Mouse (Mus musculus) cerebellum, adult 18-20 months (tissue): ENCODE data around the gene Mpnd.
"Not testable (repeated sequence)": the region's sequence is repeated elsewhere in the genome, so short reads cannot be mapped to it uniquely, and the experiment has no call there.

Experiments
- DNase-seq, 2 experiments: peaks; one replicate each; pipeline ENCODE4 v3.0.0; 2021

The Mpnd gene

DNA sequence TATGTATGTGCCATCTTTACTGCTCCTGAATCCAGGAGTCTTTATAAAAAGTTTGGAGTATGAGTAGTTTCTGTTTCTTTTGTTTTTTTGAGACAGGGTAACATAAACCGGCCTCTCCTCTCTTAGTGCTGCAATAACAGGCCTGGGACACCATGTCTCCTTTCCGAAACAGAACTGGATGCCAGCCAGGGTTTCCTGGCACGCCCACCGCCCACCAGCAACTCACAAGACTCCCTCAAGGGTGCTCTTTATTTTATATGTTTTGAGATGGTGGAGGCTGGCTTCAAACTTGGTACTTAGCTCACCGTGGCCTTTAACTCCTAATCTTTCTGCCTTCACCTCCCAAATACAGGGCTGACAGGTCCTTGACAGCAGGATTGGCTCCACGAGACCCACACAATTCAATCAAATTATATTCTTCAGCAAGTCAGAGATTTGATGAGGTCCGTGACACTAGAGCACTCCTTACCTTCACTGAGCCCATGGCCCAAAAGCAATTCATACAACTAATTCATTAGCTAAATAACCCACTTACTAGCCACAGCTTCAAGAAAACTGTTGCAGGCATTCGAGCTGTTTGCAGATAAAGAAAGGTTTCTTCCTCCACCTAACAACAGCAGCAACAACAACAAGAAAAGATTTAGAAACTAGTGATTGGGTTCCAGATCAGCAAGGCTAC lies 33.2 kb downstream of the Mpnd start:
- DNase-seq, result peak in 1 of 2 experiments; percentile 39

- DNase-seq, result peak in 1 of 2 experiments; percentile 5
These were observed 33.8 kb downstream of the Mpnd start for GRCm38 (mm10) chr17:56039345-56039744.

DNA sequence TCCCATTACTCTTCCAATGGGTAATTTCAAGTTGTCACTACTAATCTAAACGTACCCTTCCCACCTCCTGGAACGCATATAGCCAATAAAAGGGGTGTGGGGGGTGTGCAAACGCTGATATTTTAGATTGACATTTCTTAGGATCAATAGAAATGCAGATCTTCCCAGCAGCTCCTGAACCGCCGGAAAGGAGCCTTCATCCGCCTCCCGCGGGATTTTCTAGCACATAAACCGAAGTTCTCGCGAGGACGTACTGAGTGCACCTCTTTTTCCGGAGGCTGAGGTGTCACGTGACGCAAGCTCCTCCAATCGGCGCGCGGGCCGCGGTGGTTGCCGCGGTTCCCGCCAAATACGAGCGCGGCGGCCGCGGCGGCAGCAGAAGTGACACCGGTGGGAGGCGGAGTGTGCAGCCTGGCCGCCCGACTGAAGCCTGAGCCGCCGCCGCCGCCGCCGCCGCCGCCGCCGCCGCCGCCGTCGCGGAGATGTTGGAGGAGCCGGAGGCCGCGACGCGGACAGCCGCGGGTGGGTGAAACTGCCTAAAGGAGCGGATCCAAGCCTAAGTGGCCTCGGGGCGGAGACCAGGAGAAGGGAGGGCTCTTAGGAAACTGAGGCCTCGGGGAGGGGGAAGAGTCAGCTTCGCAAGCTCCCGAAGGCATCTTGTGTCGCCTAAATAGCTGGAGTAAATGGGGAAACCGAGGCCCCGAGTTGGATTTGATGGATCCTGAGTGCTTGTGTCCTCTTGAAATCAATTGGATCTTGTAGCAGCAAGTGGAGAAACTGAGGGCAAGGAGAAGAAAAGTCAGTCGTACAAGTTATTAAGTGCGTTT lies 34.7 kb downstream of the Mpnd start, which contains the start of gene Chaf1a:
Chaf1a (plus strand) TSS at position 410 of the 827 bp plus-strand sequence.
- DNase-seq, result peak; percentile 95 to 98

GRCm38 (mm10) chr17:56040857-56041163 lies 35.3 kb downstream of the Mpnd start:
- peak in 1 of 2 experiments; percentile 18 for DNase-seq

DNA sequence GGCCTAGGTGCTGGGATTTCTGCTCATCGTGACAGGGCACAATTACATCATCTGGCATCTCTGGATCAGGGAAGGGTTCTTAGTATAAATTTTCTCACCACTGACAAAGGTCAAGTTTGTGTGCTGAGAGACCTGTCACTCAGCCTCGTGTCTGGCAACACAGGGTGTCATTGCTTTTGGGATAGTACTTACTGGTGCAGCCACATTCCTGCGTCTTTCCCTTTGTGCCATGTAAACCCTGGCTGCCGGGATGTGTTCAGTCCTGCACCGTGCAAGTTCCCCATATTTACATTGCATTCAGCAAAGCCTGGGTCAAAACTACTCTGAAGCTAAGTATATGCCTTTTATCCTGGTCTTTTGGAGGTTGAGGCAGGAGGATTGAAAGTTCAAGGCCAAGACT lies 45.9 kb downstream of the Mpnd start:
- no peak for DNase-seq

- no peak for DNase-seq
These were observed 49.4 kb downstream of the Mpnd start for GRCm38 (mm10) chr17:56054938-56055337.

DNA sequence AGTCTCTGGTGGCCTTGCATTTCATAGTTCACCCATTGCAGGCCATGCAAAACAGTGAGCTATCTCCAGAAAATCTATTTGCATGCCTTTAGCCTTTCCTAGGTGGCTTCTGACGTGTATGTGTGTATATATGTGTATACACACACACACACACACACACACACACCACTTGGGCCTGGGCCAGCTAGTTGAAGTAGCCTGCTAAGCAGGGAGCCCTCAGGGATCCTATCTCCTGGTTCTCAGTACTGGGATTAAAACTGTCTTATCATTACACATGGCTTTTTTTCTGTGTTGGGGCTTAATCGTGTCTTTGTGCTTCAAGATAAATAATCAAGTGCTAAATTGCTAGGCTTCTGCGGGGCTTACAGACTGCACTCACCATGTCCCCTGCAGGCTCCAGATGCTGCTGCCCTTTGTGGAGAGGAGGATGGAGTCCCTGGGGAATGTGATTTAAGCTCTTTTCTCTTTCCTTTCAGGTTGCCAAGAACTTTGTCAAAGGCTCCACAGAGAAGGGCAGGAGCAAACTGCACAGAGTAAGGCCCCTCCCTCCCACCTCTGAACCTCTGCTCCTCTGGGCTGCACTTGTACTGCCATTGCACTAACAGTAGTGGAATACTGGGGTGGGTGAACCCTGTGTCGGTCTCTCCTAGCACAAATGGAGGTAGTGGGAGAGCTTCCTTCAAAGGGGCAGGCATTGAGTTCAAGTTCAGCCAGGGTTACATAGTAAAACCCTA lies 50.6 kb downstream of the Mpnd start:
- no peak for DNase-seq

- DNase-seq, result peak; percentile 68 to 69
These were observed 52.0 kb downstream of the Mpnd start for GRCm38 (mm10) chr17:56057381-56058120.

DNA sequence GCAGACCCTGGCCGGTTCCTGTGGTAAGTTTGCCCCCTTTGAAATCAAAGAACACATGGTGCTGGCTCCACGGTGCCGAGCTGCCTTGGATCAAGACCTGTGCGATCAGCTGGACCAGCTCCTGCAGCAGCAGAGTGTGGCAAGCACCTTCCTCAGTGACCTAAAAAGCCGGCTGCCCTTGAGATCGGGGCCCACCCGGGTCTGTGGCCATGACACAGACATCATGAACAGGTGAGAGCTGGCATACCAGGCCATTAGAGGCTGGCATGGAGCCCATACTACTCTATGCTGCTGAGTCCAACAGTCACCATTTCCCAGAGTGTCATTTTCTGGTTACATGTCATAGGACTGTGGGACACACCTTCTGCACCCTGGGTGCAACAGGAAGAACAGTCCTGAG lies 56.6 kb downstream of the Mpnd start:
- no peak for DNase-seq

- not testable (repeated sequence) for DNase-seq
These were observed 60.2 kb downstream of the Mpnd start for GRCm38 (mm10) chr17:56065715-56066114.
